Mouse (Mus musculus): ENCODE data around the gene Hic1.

The Hic1 gene

GRCm38 (mm10) chr11:75169405-75170080, at the start of gene Hic1:
Hic1 (minus strand) TSS chr11:75169519.
- DNase-seq (ENCODE audit: low spot score) = no peak

GRCm38 (mm10) chr11:75214081-75214950, 45.0 kb upstream of the Hic1 start:
- no peak for DNase-seq (ENCODE audit: low spot score)

- DNase-seq (ENCODE audit: low spot score) = peak; percentile 29
These were observed 44.2 kb upstream of the Hic1 start for GRCm38 (mm10) chr11:75213372-75214080.

GRCm38 (mm10) chr11:75212876-75213275, 43.6 kb upstream of the Hic1 start:
- DNase-seq (ENCODE audit: low spot score) = no peak

GRCm38 (mm10) chr11:75212031-75212667, 42.8 kb upstream of the Hic1 start:
- no peak for DNase-seq (ENCODE audit: low spot score)

- no peak for DNase-seq (ENCODE audit: low spot score)
These were observed 41.4 kb upstream of the Hic1 start for GRCm38 (mm10) chr11:75210755-75211154.

- DNase-seq (ENCODE audit: low spot score) = no peak
These were observed 40.8 kb upstream of the Hic1 start for GRCm38 (mm10) chr11:75210093-75210492.

- DNase-seq (ENCODE audit: low spot score) = no peak
These were observed 40.0 kb upstream of the Hic1 start for GRCm38 (mm10) chr11:75209363-75209762.

- DNase-seq (ENCODE audit: low spot score) = no peak
These were observed 37.0 kb upstream of the Hic1 start for GRCm38 (mm10) chr11:75206347-75206746.

GRCm38 (mm10) chr11:75204472-75204871, 35.2 kb upstream of the Hic1 start:
- DNase-seq (ENCODE audit: low spot score) = no peak

- no peak for DNase-seq (ENCODE audit: low spot score)
These were observed 34.6 kb upstream of the Hic1 start for GRCm38 (mm10) chr11:75203926-75204325.

- DNase-seq (ENCODE audit: low spot score) = no peak
These were observed 32.4 kb upstream of the Hic1 start for GRCm38 (mm10) chr11:75201721-75202120.

- DNase-seq (ENCODE audit: low spot score) = no peak
These were observed 31.6 kb upstream of the Hic1 start for GRCm38 (mm10) chr11:75200935-75201334.

GRCm38 (mm10) chr11:75199951-75200350, 30.6 kb upstream of the Hic1 start:
- no peak for DNase-seq (ENCODE audit: low spot score)

GRCm38 (mm10) chr11:75198792-75199191, 29.5 kb upstream of the Hic1 start:
- DNase-seq (ENCODE audit: low spot score) = no peak

- no peak for DNase-seq (ENCODE audit: low spot score)
These were observed 28.6 kb upstream of the Hic1 start for GRCm38 (mm10) chr11:75197956-75198355.

- DNase-seq (ENCODE audit: low spot score) = no peak
These were observed 26.8 kb upstream of the Hic1 start for GRCm38 (mm10) chr11:75196131-75196530.

- DNase-seq (ENCODE audit: low spot score) = peak; percentile 87
These were observed 25.6 kb upstream of the Hic1 start for GRCm38 (mm10) chr11:75194850-75195461.

- peak; percentile 51 for DNase-seq (ENCODE audit: low spot score)
These were observed 25.0 kb upstream of the Hic1 start for GRCm38 (mm10) chr11:75194121-75194849.

GRCm38 (mm10) chr11:75193256-75194071, 24.1 kb upstream of the Hic1 start, which contains the start of gene Rtn4rl1:
Rtn4rl1 (plus strand) TSS chr11:75193783.
- DNase-seq (ENCODE audit: low spot score) = peak; percentile 39
